Mouse (Mus musculus): Measurements from ENCODE around the gene Hdac5. TPM values are rescaled to one million over a fixed set of nuclear protein-coding genes. Genes with fewer than 3 reads are reported as not detected.

Gene Hdac5
- polyA plus RNA-seq, 1 experiment from 2014 or later = 29.1 TPM

GRCm38 (mm10) chr11:102227270-102228190 is 2.4 kb downstream of the Hdac5 start:
- H3K4me3 ChIP-seq (ENCODE audit: low read length) = peak overlapping the region; percentile 92
- H3K4me2 ChIP-seq (replicated peaks; ENCODE audit: low read depth, low read length) = peak overlapping the region; percentile 88
- no peaks in the 10 kb centered on the region for H3K9me3 ChIP-seq (ENCODE audit: control insufficient read depth, low read length)
- H3K4me1 ChIP-seq (ENCODE audit: control insufficient read depth, insufficient read depth, low read length) = peaks cover 28% of the 10 kb centered on the region
- H3K9ac ChIP-seq (ENCODE audit: low read depth, low read length) = peak overlapping the region; percentile 18; the same call in 1 of the 2 replicates
- H3K36me3 ChIP-seq (ENCODE audit: control insufficient read depth, insufficient read depth, low read length) = no peaks in the 10 kb centered on the region
- 27% methylated on average over 12 of the region's 12 CpGs for WGBS
- H3K27ac ChIP-seq (ENCODE audit: low read depth, low read length) = no peak overlapping the region
- H3K27me3 ChIP-seq (ENCODE audit: control insufficient read depth, insufficient read depth, low read length) = no peaks in the 10 kb centered on the region
- no peak for ATAC-seq (ENCODE audit: low FRiP score, low TSS enrichment)

- no peak overlapping the region for H3K27ac ChIP-seq (ENCODE audit: low read depth, low read length)
- no peak overlapping the region for H3K9ac ChIP-seq (ENCODE audit: low read depth, low read length)
- H3K4me1 ChIP-seq (ENCODE audit: control insufficient read depth, insufficient read depth, low read length) = peaks cover 39% of the 10 kb centered on the region
- WGBS = 78% methylated on average over 12 of the region's 12 CpGs
- no peak overlapping the region for H3K4me3 ChIP-seq (ENCODE audit: low read length)
- no peaks in the 10 kb centered on the region for H3K36me3 ChIP-seq (ENCODE audit: control insufficient read depth, insufficient read depth, low read length)
- H3K9me3 ChIP-seq (ENCODE audit: control insufficient read depth, low read length) = no peaks in the 10 kb centered on the region
- ATAC-seq (ENCODE audit: low FRiP score, low TSS enrichment) = no peak
- H3K4me2 ChIP-seq (replicated peaks; ENCODE audit: low read depth, low read length) = no peak overlapping the region
- no peaks in the 10 kb centered on the region for H3K27me3 ChIP-seq (ENCODE audit: control insufficient read depth, insufficient read depth, low read length)
Measured at GRCm38 (mm10) chr11:102226067-102226978, 3.6 kb downstream of the Hdac5 start.

DNA sequence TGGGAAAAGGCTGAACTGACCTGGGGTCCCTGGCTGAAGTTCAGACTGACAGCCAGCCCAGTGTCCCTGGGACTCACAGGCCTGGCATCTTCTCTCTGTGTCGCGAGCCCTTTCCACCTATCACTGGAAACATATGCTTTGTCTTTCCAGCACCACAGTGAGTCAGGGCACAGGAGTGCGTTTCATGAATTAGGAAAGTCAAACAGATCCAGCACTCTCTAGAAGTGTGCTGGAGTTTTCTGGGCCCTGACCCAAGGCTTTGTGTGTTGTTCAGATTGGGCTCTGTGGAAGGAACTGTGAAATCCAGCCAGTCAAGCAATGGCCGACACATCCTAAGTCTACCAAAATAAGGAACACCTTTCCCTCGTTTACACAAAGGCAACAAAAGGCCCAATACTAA is 4.7 kb downstream of the Hdac5 start:
- Histone ChIP-seq H3K27me3 (ENCODE audit: control insufficient read depth, insufficient read depth, low read length) (no peaks in the 10 kb centered on the region), H3K4me1 (ENCODE audit: control insufficient read depth, insufficient read depth, low read length) (peaks cover 39% of the 10 kb centered on the region), H3K9me3 (ENCODE audit: control insufficient read depth, low read length) (no peaks in the 10 kb centered on the region), H3K36me3 (ENCODE audit: control insufficient read depth, insufficient read depth, low read length) (no peaks in the 10 kb centered on the region; the same call in 1 of the 2 replicates), H3K27ac (ENCODE audit: low read depth, low read length) (no peak overlapping the region), H3K4me3 (ENCODE audit: low read length) (no peak overlapping the region), H3K4me2 (replicated peaks; ENCODE audit: low read depth, low read length) (peak overlapping the region; percentile 37; the same call in 1 of the 2 replicates), H3K9ac (ENCODE audit: low read depth, low read length) (no peak overlapping the region)
- ATAC-seq (ENCODE audit: low FRiP score, low TSS enrichment) = no peak
- 74% methylated on average over 5 of the region's 5 CpGs for WGBS

- peak overlapping the region; percentile 16; the same call in 1 of the 2 replicates for H3K4me3 ChIP-seq (ENCODE audit: low read length)
- H3K9ac ChIP-seq (ENCODE audit: low read depth, low read length) = 0 out of 2 replicates have a peak overlapping the region, but pooled peaks have one; percentile 24
- H3K4me2 ChIP-seq (replicated peaks; ENCODE audit: low read depth, low read length) = peak overlapping the region; percentile 37
- 10% methylated on average over 22 of the region's 22 CpGs for WGBS
- no peak overlapping the region for H3K27ac ChIP-seq (ENCODE audit: low read depth, low read length)
- H3K4me1 ChIP-seq (ENCODE audit: control insufficient read depth, insufficient read depth, low read length) = peaks cover 43% of the 10 kb centered on the region
- no peaks in the 10 kb centered on the region for H3K27me3 ChIP-seq (ENCODE audit: control insufficient read depth, insufficient read depth, low read length)
- H3K36me3 ChIP-seq (ENCODE audit: control insufficient read depth, insufficient read depth, low read length) = no peaks in the 10 kb centered on the region; the same call in 1 of the 2 replicates
- ATAC-seq (ENCODE audit: low FRiP score, low TSS enrichment) = no peak
- H3K9me3 ChIP-seq (ENCODE audit: control insufficient read depth, low read length) = no peaks in the 10 kb centered on the region
Measured at GRCm38 (mm10) chr11:102224686-102225085, 5.3 kb downstream of the Hdac5 start.

DNA sequence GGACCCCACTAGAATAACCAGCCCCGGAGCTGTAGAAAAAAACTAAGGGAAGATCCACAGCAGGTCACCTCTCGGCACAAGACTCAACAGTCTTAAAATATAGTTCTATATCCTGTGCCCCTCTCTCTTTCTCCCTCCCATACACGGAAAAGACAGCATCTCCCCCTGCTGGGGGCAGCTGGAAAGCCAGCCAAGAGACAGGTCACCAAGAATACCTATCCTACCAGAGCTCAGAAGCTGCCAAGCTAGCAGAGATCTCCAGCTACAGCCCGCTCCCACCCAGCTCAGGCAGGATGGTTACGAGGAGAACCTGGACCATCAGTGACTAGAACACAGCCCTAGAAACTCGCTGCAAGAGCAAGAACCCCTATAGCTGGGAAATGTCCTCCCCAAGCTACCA is 6.8 kb downstream of the Hdac5 start:
- H3K9ac ChIP-seq (ENCODE audit: low read depth, low read length) = no peak overlapping the region

DNA sequence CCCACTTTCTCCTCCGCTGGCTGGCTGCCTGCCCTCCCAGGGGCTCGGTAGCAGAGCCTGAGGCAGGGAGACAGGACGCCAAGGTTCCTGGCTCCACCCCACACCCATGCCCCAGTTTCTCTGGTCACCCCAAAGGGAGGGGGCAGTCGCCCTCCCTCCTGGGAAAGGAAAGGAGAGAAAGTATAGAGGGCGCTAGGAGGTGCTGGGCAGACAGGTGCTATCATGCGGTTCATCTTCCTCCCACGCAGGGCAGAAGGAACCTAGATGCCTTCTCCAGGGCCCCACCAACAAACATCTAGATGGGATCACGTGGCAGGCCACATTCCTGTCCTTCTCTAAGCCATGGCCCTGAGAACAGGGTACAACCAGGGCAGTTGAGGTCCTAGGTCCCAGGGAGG is 8.0 kb downstream of the Hdac5 start:
- Histone ChIP-seq H3K9me3 (ENCODE audit: control insufficient read depth, low read length) (no peaks in the 10 kb centered on the region), H3K4me3 (ENCODE audit: low read length) (no peak overlapping the region), H3K9ac (ENCODE audit: low read depth, low read length) (no peak overlapping the region), H3K4me2 (replicated peaks; ENCODE audit: low read depth, low read length) (no peak overlapping the region), H3K36me3 (ENCODE audit: control insufficient read depth, insufficient read depth, low read length) (no peaks in the 10 kb centered on the region; the same call in 1 of the 2 replicates), H3K27ac (ENCODE audit: low read depth, low read length) (no peak overlapping the region), H3K4me1 (ENCODE audit: control insufficient read depth, insufficient read depth, low read length) (peaks cover 49% of the 10 kb centered on the region), H3K27me3 (ENCODE audit: control insufficient read depth, insufficient read depth, low read length) (no peaks in the 10 kb centered on the region)
- WGBS = 71% methylated on average over 7 of the region's 8 CpGs
- ATAC-seq (ENCODE audit: low FRiP score, low TSS enrichment) = no peak

More for the DNA sequence above, 6.8 kb downstream of the Hdac5 start:
- Histone ChIP-seq H3K4me2 (replicated peaks; ENCODE audit: low read depth, low read length) (no peak overlapping the region), H3K27me3 (ENCODE audit: control insufficient read depth, insufficient read depth, low read length) (no peaks in the 10 kb centered on the region), H3K9me3 (ENCODE audit: control insufficient read depth, low read length) (no peaks in the 10 kb centered on the region), H3K4me3 (ENCODE audit: low read length) (no peak overlapping the region), H3K4me1 (ENCODE audit: control insufficient read depth, insufficient read depth, low read length) (peaks cover 46% of the 10 kb centered on the region), H3K27ac (ENCODE audit: low read depth, low read length) (no peak overlapping the region), H3K36me3 (ENCODE audit: control insufficient read depth, insufficient read depth, low read length) (no peaks in the 10 kb centered on the region; the same call in 1 of the 2 replicates)
- ATAC-seq (ENCODE audit: low FRiP score, low TSS enrichment) = no peak
- WGBS = 35% methylated on average over 6 of the region's 6 CpGs

DNA sequence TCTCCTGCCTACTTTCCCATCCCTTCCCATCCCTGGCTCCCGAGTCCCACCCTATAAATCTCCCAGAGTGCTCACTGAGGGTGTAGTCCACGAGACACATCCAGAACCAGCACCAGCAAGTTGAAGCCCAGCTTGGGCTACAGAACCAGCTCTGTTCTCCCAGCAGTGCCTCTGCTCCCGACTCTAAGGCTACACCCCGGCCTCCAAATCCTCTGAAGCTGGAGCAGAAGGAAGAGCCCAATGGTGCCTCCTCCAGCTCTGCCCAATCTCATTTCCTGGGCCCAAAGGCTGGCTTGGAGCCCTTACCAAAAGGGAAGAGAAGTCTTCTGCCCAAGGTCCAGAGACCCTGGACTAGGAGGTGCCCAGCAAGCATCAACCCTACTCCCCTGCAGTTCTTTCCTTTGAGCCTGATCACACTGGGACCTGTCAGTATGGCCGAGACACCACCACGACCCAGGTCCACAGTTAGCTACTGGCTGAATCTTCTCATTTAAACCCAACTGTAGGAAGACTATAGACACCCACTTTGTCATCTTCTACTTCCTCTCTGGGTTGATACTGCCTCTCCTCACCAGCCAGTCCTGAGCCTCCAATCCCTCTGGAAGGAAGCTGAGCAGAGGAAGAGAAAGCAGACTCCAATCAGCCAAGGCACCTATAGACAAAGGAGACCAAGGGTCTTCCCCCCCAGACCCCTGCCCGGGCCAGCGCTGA is 8.6 kb downstream of the Hdac5 start:
- H3K9me3 ChIP-seq (ENCODE audit: control insufficient read depth, low read length) = no peaks in the 10 kb centered on the region
- H3K4me3 ChIP-seq (ENCODE audit: low read length) = no peak overlapping the region
- no peaks in the 10 kb centered on the region; the same call in 1 of the 2 replicates for H3K36me3 ChIP-seq (ENCODE audit: control insufficient read depth, insufficient read depth, low read length)
- H3K9ac ChIP-seq (ENCODE audit: low read depth, low read length) = no peak overlapping the region
- WGBS = 87% methylated on average over 8 of the region's 8 CpGs
- no peaks in the 10 kb centered on the region for H3K27me3 ChIP-seq (ENCODE audit: control insufficient read depth, insufficient read depth, low read length)
- no peak for ATAC-seq (ENCODE audit: low FRiP score, low TSS enrichment)
- H3K27ac ChIP-seq (ENCODE audit: low read depth, low read length) = no peak overlapping the region
- no peak overlapping the region for H3K4me2 ChIP-seq (replicated peaks; ENCODE audit: low read depth, low read length)
- peaks cover 55% of the 10 kb centered on the region for H3K4me1 ChIP-seq (ENCODE audit: control insufficient read depth, insufficient read depth, low read length)

- Histone ChIP-seq H3K36me3 (ENCODE audit: control insufficient read depth, insufficient read depth, low read length) (no peaks in the 10 kb centered on the region; the same call in 1 of the 2 replicates), H3K9me3 (ENCODE audit: control insufficient read depth, low read length) (no peaks in the 10 kb centered on the region), H3K27me3 (ENCODE audit: control insufficient read depth, insufficient read depth, low read length) (no peaks in the 10 kb centered on the region), H3K4me3 (ENCODE audit: low read length) (no peak overlapping the region), H3K4me1 (ENCODE audit: control insufficient read depth, insufficient read depth, low read length) (peaks cover 64% of the 10 kb centered on the region), H3K4me2 (replicated peaks; ENCODE audit: low read depth, low read length) (no peak overlapping the region), H3K27ac (ENCODE audit: low read depth, low read length) (no peak overlapping the region), H3K9ac (ENCODE audit: low read depth, low read length) (no peak overlapping the region)
- no peak for ATAC-seq (ENCODE audit: low FRiP score, low TSS enrichment)
- WGBS = 69% methylated on average over 6 of the region's 6 CpGs
Measured at GRCm38 (mm10) chr11:102220451-102220850, 9.5 kb downstream of the Hdac5 start.

All from kidney, embryonic 14.5 days (tissue).